Mouse (Mus musculus) heart, postnatal 4 days (tissue): ENCODE data around the gene Ppfibp2. TPM values are rescaled to one million over a fixed set of nuclear protein-coding genes. Genes with fewer than 3 reads are reported as not detected.

Experiments
- DNase-seq: peaks from one replicate; pipeline ENCODE4 v3.0.0; 2021
- total RNA-seq, 2 experiments: library from RNA; stranded (reverse); gene quantifications; 2 replicates each; pipeline ENCODE4 v1.2.3; 2021

Gene Ppfibp2
- total RNA-seq, 2 experiments from 2014 or later: 12.7 to 13.3 TPM

DNA sequence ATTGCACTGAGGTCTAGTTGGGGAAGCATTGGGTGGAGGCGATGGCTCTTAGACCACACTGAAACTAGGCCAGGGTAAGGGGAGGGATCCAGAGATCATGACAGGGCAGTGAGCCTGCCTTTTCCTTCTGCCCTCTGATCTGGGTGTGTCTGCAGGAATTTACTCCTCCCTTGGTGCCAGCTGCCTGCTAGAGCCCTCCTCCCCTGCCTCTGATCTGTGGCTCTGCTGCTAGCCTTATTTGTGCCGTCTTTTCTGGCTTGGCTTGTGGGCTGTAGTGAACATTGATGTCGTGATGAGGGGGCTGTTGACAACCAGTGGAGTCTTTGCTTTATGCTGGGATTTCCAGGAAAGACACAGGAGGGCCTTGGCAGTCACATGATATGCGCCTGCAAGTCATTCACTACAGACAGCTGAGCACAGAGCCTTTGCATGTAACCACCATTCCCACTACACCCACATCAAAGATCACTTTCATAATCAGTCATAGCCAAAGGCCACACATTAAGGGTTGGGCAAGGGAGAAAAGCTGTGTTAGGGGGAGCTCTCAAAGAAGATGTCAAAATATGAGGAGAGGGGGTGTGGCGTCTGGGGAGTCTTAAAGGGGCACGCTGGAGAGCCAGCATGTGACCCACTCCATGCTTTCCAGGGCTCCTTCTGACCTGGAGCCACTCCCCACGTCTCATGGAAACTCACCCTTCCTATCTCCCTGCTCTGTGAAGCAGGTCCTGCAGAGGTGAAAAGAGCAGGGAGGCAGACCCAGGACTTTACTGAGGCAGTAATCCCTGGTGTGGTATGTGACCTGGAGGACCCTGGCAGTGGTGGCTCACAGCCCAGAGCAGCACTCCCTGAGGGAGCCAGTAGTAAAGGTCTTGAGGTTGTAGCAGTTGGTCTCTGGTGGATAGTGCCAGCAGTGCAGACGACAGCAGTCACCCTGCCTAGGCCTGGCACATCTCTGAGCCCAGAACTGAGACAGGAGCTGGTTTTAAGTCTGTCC, 69.4 kb downstream of the Ppfibp2 start:
- peak; percentile 56 for DNase-seq

DNA sequence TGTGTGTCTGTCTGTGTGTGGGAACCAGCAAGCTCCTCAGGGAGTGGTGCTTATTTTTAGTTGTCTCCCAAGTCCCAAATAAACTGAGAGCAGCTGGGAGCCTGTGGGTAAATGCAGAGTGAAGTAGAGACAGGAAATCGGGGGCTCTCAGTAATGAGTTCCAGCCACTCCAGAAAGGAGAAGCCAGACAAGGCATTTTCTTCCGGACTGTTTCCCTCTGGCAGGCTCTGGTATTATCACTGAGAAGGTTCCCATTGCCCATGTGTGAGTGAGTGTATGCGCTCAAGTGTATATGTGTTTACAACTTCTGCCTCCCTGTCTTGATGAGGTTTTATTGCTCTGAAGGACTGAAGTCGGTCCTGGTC, 70.2 kb downstream of the Ppfibp2 start:
- DNase-seq: peak; percentile 22

DNA sequence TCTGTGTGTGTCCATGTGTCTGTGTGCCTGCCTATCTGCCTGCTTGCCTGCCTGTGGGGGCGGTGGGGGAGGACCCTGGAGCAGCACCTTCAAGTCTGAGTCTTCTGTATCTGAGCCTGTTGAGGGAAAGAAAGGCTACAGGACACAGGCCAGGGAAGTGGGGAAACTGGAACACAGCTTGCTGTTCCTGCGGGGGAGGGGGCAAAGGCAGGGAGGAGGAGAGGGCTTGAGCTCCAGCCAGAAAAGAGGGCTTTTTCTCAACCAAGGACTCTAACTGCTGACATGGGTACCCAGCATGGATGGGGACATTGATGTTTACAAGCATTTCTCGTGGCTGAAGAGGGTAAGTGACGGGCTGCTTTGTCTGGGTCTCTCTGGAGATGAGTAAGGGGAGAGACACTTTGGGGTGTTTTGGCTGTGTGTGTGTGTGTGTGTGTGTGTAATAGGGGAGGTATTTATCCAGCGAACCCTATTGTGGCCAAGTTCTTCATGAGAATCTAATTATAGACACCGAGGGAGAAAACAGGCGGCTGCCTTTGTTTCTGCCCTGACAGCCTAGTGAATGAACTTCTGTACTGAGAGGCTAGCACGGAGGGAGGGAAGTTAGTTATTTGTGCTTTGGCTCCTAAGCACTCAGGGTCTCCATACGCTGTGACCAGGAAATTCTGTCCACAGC, 70.7 kb downstream of the Ppfibp2 start:
- DNase-seq: peak; percentile 52

DNA sequence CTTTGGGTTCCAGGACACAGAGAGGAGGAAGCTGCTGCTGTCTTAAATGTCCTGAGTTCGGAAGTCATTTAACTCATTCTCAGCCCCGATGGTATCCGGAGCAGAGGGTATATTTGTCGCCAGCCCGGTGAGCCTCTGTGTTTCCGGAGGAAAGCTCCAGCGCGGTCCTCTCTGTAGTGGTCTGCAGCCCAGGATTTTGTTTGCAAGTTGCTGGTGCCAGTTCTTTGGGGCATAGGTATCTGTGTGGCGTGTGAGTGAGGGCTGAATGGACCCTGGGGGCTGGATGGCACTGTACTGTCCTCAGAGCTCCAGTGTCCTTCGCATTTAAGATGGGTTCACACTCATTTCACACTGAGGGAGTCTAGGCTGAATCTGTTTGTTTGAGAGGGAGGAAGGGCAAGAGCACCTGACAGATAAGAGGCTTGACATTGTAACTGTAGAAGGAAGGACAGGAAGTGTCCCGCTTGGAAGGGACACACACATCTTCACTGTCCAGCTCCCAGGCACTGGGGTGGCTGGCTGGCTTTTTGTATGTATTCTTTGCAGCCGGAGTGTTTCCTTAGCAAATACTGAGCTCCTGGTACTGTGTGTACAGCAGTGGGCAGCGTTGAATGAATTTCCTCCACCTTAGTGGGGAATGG, 71.4 kb downstream of the Ppfibp2 start:
- DNase-seq: no peak

DNA sequence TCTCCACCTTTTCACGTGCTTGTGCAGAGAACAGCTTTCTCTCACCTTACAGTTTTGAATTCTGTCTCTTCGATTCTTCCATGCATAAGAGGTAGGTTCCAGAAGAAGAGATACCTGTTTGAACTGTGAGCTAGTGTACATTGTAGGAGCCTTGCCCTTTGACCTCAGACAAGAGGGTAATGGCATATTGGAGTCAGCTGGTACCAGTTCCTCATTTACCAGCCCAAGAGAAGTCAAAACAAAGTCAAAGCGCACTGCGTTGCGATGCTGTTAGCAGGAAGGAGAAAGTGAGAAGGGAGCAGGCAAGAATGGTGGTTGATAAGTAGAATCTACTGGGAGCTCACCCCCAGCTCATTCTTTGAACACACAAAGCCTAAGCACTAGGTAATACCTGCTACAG, 73.5 kb downstream of the Ppfibp2 start:
- no peak for DNase-seq

DNA sequence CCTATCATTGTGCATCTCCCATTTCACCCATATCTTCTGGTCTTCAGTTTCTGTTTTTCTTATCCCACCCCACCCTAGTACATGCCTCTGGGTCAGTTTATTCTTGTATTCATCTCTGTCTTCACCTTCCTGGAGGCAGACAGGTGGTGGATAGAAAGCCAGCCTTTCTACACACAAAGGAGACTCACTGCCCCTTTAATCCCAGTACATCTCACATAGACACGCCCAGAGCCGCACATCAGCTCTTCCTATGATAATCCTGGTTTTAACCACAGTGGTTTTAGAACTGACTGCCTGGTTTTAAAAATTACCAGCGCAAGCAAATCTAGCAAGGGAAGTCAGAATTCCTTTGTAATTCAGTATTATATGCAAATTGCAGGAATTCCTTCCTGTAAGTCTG, 80.2 kb downstream of the Ppfibp2 start:
- no peak for DNase-seq

DNA sequence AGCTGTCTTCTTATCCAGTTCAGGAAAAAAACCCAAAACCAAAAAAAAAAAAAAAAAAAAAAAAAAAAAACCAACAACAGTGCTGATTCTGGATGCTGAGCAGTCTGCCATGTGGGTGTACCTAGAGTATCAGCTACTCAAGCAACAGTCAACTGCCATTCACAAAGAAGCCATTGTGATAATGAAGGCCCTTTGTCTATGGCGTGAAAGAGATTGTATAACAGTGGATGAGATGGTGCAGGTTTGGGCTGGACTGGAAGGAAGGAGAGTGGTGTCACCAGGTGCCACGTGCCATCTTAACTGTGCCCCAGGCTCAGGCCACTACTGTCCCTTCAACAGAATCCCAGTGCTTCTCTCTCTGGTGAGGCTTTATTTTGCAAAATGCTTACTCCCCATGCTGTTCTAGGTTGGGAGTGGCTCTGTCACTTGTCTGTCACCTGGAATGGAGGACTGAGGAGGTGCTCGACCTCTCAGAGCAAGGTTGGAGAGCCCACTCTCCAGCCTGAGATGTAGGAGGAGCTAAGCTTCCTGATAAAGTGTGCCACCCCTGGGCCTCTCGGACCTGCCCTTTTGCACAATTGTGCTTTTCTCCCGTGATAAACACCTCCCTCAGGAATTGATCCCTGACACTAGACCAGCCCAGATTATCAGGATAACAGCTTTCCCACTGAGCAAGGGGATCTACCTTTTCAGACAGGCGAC, 85.3 kb downstream of the Ppfibp2 start:
- DNase-seq: no peak

DNA sequence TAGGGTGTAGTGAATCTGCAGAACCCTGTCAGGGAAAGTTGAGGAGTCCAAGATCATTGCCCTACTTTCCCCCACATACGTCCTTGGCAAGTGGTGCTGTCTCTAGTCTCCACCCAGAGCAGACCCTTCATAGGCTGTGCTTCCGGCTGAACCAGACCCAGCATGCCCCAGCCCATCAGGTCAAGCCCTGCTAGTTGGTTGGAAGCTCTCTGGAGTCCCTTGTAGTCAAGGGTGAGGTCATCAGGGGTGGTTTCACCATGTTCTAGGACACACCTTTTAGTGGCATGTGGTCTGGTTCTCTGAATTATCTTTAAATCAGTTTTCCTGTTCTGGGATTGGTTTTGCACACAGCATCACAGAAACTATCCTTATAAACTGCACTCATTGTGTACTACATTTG, 86.3 kb downstream of the Ppfibp2 start:
- no peak for DNase-seq

DNA sequence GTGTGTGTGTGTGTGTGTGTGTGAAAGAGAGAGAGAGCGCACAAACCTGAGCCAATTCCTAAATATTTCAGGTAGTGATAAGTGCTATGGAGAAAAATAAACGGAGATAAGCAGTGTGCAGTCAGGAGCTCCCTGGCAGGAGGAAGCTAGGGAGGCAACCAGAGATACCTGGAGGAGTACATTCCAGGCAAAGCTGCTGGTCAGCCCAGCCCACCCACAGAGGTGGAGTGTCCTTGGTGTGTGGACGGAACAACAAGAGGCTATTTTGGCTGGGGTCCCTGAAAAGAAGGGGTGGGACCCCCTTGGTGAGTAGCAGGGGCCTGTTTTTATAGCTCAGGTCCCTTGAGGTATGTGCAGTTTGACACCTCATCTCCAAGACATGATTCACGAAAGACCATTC, 88.2 kb downstream of the Ppfibp2 start:
- no peak for DNase-seq

DNA sequence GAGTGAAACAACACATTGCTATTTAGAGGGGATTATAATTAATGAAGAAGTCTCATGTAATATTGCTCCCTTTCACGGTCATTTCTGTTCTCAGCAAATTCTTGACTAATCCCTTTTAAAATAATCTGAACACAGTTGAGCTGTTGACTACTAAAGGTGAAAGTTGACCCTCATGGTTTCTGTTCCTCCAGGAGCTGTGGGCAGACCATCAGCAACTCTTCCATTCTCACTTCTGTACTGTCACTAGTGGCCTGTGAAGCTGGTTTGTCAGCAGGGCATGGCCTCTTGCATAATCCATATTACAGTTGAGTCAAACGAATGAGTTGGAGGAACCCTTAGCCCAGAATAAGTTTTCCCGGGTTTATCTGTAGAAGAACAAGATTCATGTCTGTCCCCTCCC, 88.6 kb downstream of the Ppfibp2 start:
- DNase-seq: no peak

DNA sequence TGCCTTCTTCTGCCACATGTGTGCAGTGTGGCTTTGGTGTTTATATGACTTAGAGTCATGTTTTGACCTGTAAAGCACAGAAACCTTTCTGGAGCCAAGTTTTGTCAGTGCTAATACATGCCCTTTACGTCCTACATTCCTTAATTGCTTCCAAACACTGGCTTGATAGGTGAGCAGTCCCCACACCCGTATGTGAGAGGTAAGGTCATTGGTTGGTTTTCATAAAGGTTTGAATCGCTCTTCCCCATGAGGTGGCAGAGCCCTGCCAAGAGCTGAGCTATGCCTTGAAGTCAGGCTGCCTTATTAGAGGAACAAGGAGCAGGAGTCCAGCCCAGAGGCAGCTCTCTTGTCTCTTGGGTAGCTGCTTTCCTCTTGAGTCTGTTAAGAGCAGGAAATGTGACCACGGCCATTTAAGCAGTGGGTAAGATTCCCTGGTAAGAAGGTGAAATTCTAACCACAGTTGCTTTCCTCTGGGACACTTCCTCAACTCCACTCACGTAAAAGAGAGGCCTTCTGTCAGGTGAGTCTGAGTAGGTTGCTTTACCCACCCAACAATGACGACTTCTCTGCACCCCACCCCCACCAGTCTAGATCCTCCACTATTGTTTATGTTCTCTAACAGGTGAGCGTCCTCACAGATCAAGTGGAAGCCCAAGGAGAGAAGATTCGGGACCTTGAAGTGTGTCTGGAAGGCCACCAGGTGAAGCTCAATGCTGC, 90.4 kb downstream of the Ppfibp2 start:
- DNase-seq: no peak

DNA sequence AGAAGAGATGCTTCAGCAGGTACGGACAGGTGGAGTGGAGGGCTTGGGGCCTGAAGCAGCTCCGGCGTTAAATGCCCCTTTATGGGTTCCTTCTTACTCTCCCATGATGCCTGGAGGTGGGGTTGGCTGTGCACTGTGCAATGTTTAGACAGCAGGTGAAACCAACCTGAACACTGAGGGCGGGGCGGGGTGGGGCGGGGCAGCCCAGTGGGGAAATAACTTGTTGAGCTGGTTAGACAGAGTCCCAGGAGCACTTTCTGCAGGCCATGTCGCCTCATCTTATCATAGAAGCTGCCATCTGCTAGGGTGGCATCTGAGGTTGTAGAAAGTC, 90.9 kb downstream of the Ppfibp2 start:
- DNase-seq: no peak

DNA sequence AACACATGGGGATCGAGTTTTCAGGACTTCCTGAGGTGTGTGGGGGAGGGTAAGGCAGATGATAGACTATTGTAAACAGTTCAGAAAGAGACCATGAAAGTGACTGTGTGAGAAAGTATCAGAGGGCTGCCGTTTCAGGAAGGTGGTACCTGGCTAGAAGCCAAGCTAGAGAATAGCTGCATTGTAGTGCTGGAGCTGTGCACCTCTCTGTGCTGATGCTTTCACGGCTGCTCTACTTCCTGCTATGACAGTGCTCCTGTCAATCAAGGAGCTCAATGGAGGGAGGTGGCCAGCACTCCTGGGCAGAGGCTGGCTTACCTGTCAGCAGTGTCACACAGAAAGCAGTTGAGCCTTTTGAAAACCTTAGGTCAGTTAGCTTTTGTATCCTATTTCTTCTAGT, 92.4 kb downstream of the Ppfibp2 start:
- DNase-seq: no peak

DNA sequence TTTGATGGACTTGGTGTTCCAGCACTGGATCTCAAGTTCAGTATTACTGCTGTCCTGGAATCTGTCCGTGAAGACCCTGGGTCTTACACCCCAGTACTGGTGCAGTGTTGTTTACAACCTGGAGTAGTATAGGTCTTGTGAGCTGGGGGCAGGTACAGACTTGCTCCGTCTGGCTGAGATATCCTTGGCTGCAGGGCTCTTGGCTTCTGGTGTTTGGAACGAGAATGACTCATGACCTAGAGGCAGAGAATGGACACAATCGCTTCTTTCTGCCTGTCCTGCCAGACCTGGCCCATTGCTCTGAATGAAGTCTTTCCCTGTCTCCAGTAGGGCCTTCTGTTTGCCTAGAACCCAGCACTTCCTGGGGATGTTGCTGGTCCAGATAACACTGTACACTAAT, 93.0 kb downstream of the Ppfibp2 start:
- no peak for DNase-seq

DNA sequence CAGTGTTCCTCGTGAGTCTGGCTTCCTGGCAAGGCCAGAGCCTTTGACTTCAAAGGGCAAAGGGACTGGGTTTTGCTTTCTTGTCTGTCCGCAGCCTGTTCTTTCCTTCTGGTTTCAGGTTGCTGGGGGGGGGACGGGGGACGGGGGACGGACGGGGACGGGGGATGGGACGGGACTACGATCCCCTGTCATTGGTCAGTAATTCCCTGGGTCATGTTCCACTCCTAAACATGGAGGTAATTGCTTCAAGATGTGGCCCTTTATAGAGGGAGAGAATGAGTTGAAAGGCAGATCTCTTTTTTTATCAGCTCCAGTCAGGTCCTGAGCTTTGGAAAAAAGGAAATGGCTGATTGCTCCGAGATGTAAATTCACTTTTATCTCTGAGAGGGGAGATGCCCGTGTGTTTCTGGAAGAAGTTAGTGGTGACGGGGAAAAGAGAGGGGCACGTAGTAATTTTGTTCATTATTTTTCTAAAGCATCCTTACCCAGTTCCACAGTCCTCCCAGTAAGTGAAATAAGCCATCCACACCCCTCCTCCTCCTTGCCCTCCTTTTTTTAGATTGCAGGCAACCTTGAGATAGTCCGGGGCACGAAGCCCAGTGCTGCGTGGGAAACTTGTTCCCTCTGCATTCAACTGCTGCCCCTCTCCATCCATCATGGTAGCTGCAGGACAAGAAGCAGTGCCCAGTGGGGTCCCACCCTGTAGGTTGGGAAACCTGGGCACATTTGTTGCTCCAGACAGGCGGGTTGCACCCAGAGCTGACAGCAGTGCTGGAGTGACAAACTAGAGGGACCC, 95.6 kb downstream of the Ppfibp2 start:
- DNase-seq: peak; percentile 21

DNA sequence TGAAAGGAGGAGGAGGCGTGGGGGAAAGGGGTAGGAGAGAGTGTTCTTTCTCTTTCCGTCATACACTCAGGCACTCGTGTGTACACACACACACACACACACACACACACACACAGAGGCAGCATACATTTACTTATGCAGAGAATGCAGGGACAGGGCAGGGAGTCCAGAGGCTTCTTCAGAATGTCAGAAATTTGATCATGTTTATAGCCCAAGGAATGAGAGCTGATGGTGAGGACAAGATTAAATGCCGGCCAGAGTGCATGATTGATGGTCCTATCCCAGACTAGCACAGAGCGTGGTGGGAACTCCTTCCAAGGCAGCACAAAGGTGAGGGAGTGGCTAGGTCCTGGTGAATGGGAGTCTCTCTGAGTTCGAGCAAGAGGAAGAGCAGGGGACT, 96.5 kb downstream of the Ppfibp2 start:
- DNase-seq: no peak

DNA sequence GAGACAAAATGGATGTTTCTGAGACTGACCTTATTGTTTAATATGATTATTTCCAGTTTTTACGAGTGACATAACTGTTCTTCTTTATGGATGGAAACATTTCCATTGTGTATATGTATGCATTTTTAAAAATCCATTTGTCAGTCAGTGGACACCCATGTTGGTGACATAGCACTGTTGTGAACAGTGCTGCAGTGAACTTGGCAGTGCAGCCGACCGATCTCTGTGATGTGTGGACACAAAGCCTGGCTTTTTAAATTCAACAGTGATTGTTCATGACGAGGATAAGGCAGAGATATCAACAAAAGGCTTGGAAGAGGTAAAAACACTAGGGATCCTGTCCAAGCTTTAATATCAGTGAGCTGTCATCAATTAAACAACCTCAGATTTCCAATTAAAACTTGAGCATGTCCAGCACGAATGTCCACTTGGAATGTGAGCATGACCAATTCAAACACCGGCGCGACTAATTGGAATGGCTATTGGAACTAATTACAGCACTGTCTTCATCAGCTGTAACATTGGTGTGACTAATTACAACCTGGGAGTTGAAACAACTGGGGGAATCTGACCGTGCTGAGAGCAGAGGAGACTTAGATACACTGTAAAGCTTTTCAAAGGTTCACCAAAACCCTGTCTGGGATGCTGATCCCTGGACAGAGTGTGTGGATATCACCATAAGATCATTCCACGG, 99.4 kb downstream of the Ppfibp2 start:
- no peak for DNase-seq

DNA sequence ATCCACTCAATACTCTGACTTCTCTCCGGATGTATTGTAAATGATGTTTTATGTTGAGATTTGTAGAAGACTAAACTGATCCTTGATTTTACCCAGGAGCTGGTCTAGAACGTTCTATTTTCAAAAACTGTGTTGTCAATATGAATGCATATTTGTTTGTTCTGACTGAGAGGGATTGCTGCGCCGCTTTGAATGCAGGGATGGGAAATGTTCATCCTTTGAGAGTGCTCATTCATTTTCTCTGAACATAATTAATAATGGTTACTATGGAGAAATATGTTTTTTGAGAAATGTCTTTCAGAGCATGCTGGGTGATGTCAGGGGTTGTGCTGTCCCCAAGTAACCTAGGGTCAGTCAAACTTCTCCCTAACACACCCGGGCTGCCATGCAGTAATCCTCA, 102.1 kb downstream of the Ppfibp2 start:
- DNase-seq: no peak

DNA sequence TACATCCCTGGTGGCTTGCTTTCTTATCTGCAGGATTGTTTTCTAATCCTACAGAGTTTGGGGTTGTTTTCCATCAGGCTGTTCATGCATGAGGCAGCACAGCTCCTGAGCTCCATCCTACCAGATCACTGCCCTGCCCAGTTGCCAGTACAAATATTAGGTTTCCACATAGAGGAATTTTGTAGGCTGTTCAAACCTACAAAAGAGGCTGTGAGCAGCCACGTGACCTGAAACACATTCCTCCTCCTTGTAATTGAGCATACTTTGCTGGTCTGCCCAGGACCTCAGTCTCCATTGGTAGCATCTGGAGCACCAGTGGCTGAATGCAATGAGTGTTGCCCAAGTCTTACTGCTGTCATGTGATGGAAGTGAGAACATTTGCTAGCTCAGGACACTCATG, 104.9 kb downstream of the Ppfibp2 start:
- DNase-seq: no peak

DNA sequence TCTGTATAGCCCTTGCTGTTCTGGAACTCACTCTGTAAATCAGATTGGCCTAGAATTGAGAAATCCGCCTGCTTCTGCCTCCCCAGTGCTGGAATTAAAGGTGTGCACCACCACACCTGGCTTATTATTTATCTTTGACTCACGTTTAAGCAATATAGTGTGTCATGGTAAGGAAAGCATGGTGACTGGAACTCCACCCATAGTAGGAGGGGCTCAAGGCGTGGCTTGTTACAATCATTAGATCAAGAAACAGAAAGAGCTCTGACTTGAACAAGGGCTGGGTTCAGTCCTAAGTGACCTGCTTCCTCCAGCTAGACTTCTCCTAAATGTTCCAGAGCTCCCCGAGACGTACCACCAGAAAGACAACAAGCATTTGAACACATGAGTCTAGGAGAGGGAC, 105.6 kb downstream of the Ppfibp2 start:
- DNase-seq: no peak
